Mouse (Mus musculus): ENCODE data around the gene Slc35e3. TPM values are rescaled to one million over a fixed set of nuclear protein-coding genes. Genes with fewer than 3 reads are reported as not detected.

Gene Slc35e3
- polyA plus RNA-seq, 1 experiment from 2014 or later: 30.6 TPM

- Histone ChIP-seq H3K9me3 (no peaks in the 10 kb centered on the region), H3K27ac (replicated peaks) (no peak overlapping the region), H3K9ac (no peak overlapping the region), H3K4me1 (replicated peaks) (no peaks in the 10 kb centered on the region), H3K4me2 (no peak overlapping the region), H3K36me3 (peaks cover 91% of the 10 kb centered on the region), H3K4me3 (no peak overlapping the region), H3K27me3 (no peaks in the 10 kb centered on the region)
- 94% methylated on average over 6 of the region's 6 CpGs for WGBS
- ATAC-seq (ENCODE audit: low read depth): no peak
Measured at GRCm38 (mm10) chr10:117701034-117701829, 44.9 kb downstream of the Slc35e3 start.

DNA sequence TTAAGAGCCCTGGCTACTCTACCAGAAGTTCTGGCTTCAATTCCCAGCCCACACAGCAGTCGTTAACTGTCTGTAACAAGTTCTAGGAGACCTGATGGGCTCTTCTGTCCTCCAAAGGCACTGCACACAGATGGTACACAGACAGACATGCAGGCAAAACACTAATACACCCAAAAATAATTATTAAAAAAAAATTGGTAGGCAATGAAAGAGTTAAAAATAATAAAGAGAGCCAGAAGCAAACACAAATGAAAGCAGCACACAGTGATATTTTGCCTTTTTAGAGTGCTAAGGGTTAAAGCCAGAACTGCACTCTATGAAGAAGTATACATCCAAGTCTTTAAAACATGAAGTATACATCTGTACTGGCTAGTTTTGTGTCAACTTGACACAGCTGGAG, 45.7 kb downstream of the Slc35e3 start:
- no peaks in the 10 kb centered on the region for H3K9me3 ChIP-seq
- no peak overlapping the region for H3K4me3 ChIP-seq
- no peak overlapping the region for H3K4me2 ChIP-seq
- no peak overlapping the region for H3K9ac ChIP-seq
- no peak for ATAC-seq (ENCODE audit: low read depth)
- WGBS: 89% methylated on average over 1 of the region's 1 CpGs
- H3K27ac ChIP-seq (replicated peaks): no peak overlapping the region
- no peaks in the 10 kb centered on the region for H3K4me1 ChIP-seq (replicated peaks)
- H3K27me3 ChIP-seq: no peaks in the 10 kb centered on the region
- peaks cover 95% of the 10 kb centered on the region for H3K36me3 ChIP-seq

DNA sequence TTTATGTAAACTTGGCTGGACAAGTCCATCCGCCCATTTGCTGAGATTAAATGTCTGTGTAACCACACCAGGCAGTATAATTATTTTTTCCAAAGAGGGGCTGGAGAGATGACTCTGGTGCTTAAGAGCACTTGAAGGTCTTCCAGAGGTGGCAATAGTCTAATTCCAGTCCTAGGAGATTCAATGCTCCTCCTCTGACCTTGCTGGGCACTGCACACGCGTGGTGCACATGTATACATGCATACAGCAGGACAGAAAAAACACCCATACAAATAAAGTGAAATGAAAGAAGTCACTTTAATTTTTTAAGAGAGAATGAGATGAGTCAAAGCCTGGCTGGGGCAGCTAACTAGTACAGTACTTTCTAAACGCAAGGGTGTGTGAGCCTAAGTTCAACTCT, 46.3 kb downstream of the Slc35e3 start:
- peaks cover 95% of the 10 kb centered on the region for H3K36me3 ChIP-seq
- H3K4me2 ChIP-seq: no peak overlapping the region
- H3K9ac ChIP-seq: no peak overlapping the region
- H3K9me3 ChIP-seq: no peaks in the 10 kb centered on the region
- 94% methylated on average over 4 of the region's 4 CpGs for WGBS
- ATAC-seq (ENCODE audit: low read depth): no peak
- no peak overlapping the region for H3K4me3 ChIP-seq
- no peaks in the 10 kb centered on the region for H3K4me1 ChIP-seq (replicated peaks)
- H3K27me3 ChIP-seq: no peaks in the 10 kb centered on the region
- H3K27ac ChIP-seq (replicated peaks): no peak overlapping the region

GRCm38 (mm10) chr10:117698313-117699138, 47.6 kb downstream of the Slc35e3 start:
- peaks cover 94% of the 10 kb centered on the region for H3K36me3 ChIP-seq
- H3K27ac ChIP-seq (replicated peaks): no peak overlapping the region
- no peaks in the 10 kb centered on the region for H3K27me3 ChIP-seq
- ATAC-seq (ENCODE audit: low read depth): no peak
- no peak overlapping the region for H3K4me2 ChIP-seq
- WGBS: 94% methylated on average over 10 of the region's 10 CpGs
- no peaks in the 10 kb centered on the region for H3K4me1 ChIP-seq (replicated peaks)
- H3K9ac ChIP-seq: no peak overlapping the region
- H3K9me3 ChIP-seq: no peaks in the 10 kb centered on the region
- H3K4me3 ChIP-seq: no peak overlapping the region

GRCm38 (mm10) chr10:117697561-117698115, 48.5 kb downstream of the Slc35e3 start:
- ATAC-seq (ENCODE audit: low read depth): no peak
- H3K9ac ChIP-seq: no peak overlapping the region
- H3K4me3 ChIP-seq: no peak overlapping the region
- H3K9me3 ChIP-seq: no peaks in the 10 kb centered on the region
- 88% methylated on average over 3 of the region's 3 CpGs for WGBS
- no peaks in the 10 kb centered on the region for H3K27me3 ChIP-seq
- no peaks in the 10 kb centered on the region for H3K4me1 ChIP-seq (replicated peaks)
- peaks cover 91% of the 10 kb centered on the region for H3K36me3 ChIP-seq
- no peak overlapping the region for H3K4me2 ChIP-seq
- H3K27ac ChIP-seq (replicated peaks): no peak overlapping the region

- Histone ChIP-seq H3K9me3 (no peaks in the 10 kb centered on the region), H3K36me3 (peaks cover 94% of the 10 kb centered on the region), H3K27me3 (no peaks in the 10 kb centered on the region), H3K27ac (replicated peaks) (no peak overlapping the region), H3K4me2 (no peak overlapping the region), H3K9ac (no peak overlapping the region), H3K4me1 (replicated peaks) (no peaks in the 10 kb centered on the region), H3K4me3 (no peak overlapping the region)
- no peak for ATAC-seq (ENCODE audit: low read depth)
- 92% methylated on average over 6 of the region's 6 CpGs for WGBS
Measured at GRCm38 (mm10) chr10:117696827-117697560, 49.2 kb downstream of the Slc35e3 start.

GRCm38 (mm10) chr10:117696021-117696826, 49.9 kb downstream of the Slc35e3 start:
- no peak overlapping the region for H3K27ac ChIP-seq (replicated peaks)
- WGBS: 92% methylated on average over 8 of the region's 8 CpGs

DNA sequence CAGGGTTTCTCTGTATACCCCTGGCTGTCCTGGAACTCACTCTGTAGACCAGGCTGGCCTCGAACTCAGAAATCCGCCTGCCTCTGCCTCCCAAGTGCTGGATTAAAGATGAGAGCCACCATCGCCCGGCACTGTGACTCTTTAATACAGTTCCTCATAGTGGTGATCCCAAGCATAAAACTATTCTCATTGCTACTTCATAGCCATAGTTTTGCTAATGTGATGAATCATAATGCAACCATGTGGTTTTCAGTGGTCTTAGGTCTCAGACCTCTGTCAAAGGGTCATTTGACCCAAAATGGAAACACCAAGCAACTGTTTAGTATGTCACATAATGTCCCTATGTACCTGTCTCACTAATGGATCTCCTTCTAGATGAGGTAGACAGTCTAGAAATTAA, 50.6 kb downstream of the Slc35e3 start:
- Histone ChIP-seq H3K4me3 (no peak overlapping the region), H3K9ac (no peak overlapping the region), H3K27me3 (no peaks in the 10 kb centered on the region), H3K4me1 (replicated peaks) (no peaks in the 10 kb centered on the region), H3K4me2 (no peak overlapping the region), H3K9me3 (no peaks in the 10 kb centered on the region), H3K27ac (replicated peaks) (no peak overlapping the region), H3K36me3 (peaks cover 95% of the 10 kb centered on the region)
- WGBS: 96% methylated on average over 4 of the region's 4 CpGs
- ATAC-seq (ENCODE audit: low read depth): no peak

More at GRCm38 (mm10) chr10:117696021-117696826, 49.9 kb downstream of the Slc35e3 start:
- no peak for ATAC-seq (ENCODE audit: low read depth)
- no peak overlapping the region for H3K4me3 ChIP-seq
- peaks cover 95% of the 10 kb centered on the region for H3K36me3 ChIP-seq
- H3K4me1 ChIP-seq (replicated peaks): no peaks in the 10 kb centered on the region
- H3K9me3 ChIP-seq: no peaks in the 10 kb centered on the region
- H3K4me2 ChIP-seq: no peak overlapping the region
- H3K27me3 ChIP-seq: no peaks in the 10 kb centered on the region
- no peak overlapping the region for H3K9ac ChIP-seq

DNA sequence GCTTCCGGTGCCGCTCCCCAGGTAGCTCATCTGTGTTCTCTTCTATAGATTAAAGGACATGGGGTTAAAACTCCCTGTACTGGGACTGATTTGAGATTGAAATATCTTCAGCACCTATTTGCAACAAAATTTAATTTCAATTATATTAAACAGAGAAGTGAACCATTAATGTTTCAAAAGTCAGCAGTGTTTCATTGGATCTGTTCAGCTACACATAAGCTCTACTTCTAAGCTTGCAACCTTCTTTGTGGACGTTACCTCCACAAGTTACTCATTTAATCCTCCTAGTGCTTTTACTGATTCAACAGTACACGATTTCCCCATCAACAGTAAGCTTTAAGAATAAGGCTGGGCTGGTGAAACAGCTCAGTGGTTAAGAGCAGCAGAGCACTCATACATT, 51.1 kb downstream of the Slc35e3 start:
- ATAC-seq (ENCODE audit: low read depth): no peak
- no peak overlapping the region for H3K4me3 ChIP-seq
- H3K4me2 ChIP-seq: no peak overlapping the region
- H3K36me3 ChIP-seq: peaks cover 95% of the 10 kb centered on the region
- no peaks in the 10 kb centered on the region for H3K27me3 ChIP-seq
- WGBS: 92% methylated on average over 4 of the region's 4 CpGs
- H3K4me1 ChIP-seq (replicated peaks): no peaks in the 10 kb centered on the region
- H3K9me3 ChIP-seq: no peaks in the 10 kb centered on the region
- H3K9ac ChIP-seq: no peak overlapping the region
- no peak overlapping the region for H3K27ac ChIP-seq (replicated peaks)

- ATAC-seq (ENCODE audit: low read depth): no peak
Measured at GRCm38 (mm10) chr10:117694255-117694953, 51.8 kb downstream of the Slc35e3 start.

DNA sequence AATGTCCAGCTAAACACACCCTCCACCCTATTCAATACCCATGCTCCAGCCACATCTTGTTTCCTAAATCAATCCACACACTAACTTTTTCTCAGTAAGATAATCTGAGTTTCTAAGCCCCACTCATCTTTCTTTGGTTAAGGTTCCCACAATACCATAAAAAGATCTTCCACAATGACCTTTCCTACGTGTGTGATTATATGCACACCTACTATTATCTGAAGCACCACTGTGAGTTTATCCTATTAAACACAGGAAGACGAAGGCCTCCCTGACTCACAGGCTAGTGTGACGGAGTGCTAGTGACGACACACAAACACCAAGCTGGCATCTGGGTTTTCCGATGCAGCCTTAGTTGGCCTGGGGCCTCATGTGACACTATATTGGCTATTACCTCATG, 53.2 kb downstream of the Slc35e3 start:
- Histone ChIP-seq H3K9ac (no peak overlapping the region), H3K4me3 (no peak overlapping the region), H3K4me1 (replicated peaks) (no peaks in the 10 kb centered on the region), H3K9me3 (no peaks in the 10 kb centered on the region), H3K27ac (replicated peaks) (no peak overlapping the region), H3K4me2 (no peak overlapping the region), H3K36me3 (peaks cover 93% of the 10 kb centered on the region), H3K27me3 (no peaks in the 10 kb centered on the region)
- ATAC-seq (ENCODE audit: low read depth): no peak
- 91% methylated on average over 5 of the region's 5 CpGs for WGBS

More at GRCm38 (mm10) chr10:117694255-117694953, 51.8 kb downstream of the Slc35e3 start:
- Histone ChIP-seq H3K9ac (no peak overlapping the region), H3K4me3 (no peak overlapping the region), H3K27ac (replicated peaks) (no peak overlapping the region), H3K36me3 (peaks cover 94% of the 10 kb centered on the region), H3K27me3 (no peaks in the 10 kb centered on the region), H3K4me1 (replicated peaks) (no peaks in the 10 kb centered on the region), H3K9me3 (no peaks in the 10 kb centered on the region), H3K4me2 (no peak overlapping the region)
- 94% methylated on average over 6 of the region's 6 CpGs for WGBS

Measured in neural tube, embryonic 13.5 days (tissue).